Mouse (Mus musculus) lung, postnatal 4 days (tissue): ENCODE measurements at regions not wholly inside any gene's neighbourhood (a gene's known extent, or its start where the extent isn't known, plus 50 kb on each side); places are given as distances from the start of the nearest gene placed in this dataset.
A peak's percentile ranks its signal among the peaks of the same experiment; 100 is the strongest.

Experiments
- DNase-seq, 2 experiments: peaks; one replicate each; pipeline ENCODE4 v3.0.0; 2021

- no peak for DNase-seq
Observed at GRCm38 (mm10) chr10:66433490-66433889, 662.4 kb upstream of the Jmjd1c start.

DNA sequence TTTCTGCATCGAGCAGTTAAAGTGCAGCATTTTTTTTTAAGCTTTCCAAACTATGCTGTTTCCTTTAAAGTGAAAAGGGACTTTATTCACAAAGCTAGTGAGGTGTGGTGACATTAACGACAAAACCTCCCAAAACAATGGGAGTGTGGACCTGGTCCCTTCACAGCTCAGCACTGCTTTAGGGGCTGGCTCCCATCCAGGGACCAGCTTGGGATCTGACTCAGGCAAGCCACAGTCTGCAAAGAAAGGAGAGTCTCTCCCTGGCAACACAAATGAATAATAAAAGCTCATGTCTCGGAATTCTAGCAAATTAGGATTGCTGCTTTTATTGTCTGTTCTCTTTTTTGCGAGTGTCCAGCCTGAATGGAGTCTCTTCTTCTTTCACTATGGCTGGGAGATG, 625.2 kb upstream of the Jmjd1c start:
- DNase-seq = no peak

GRCm38 (mm10) chr10:66472038-66472437, 623.9 kb upstream of the Jmjd1c start:
- DNase-seq = no peak

DNA sequence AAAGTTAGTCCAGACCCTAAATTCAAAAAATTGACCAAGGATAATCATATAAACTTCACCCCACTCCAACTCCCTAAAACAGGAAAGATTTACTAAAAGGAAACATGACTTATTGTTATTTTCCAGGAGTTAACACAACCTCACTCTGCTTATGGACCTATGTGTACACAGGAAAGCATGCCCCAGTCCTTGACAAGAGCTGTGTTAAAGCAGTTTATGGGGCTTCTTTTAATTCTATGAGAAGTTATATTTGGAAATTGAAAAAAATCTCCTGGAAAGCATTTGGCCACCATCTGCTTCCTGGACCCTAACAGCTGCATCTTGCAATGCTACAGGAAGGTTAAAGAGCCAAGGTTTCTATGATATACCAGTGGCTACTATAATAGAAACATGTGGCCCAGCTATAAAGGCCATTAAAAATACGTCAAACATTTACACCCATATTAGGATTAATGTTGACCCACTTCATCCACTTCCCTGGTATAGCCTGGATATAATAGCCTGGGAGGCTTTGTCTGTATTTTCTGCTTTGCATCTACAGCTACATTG, 620.7 kb upstream of the Jmjd1c start:
- no peak for DNase-seq

- peak; percentile 14 to 69 for DNase-seq
Observed at GRCm38 (mm10) chr10:66490871-66491270, 605.1 kb upstream of the Jmjd1c start.

DNA sequence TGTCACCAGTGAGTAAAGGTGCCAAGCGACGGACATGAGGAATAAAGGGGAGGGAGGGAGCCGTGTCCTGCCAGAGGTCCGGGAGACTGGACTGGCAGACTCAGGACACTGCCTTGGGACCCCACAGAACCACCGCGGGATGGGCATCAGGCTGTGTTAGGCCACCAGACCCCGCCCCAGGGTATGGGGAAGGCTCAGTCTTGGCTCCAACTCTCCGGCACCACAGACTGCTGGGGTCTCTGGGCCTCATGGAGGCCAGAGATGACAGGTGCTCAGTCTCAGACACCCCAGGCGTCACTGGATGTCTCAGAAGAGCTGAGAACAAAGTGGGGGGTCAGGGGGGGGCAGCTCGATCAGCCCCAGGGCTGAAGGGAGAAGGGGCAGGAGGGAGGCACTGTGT, 604.1 kb upstream of the Jmjd1c start:
- no peak for DNase-seq

- no peak for DNase-seq
Observed at GRCm38 (mm10) chr10:66539846-66540245, 556.1 kb upstream of the Jmjd1c start.

GRCm38 (mm10) chr10:66546656-66547055, 549.3 kb upstream of the Jmjd1c start:
- DNase-seq = no peak

DNA sequence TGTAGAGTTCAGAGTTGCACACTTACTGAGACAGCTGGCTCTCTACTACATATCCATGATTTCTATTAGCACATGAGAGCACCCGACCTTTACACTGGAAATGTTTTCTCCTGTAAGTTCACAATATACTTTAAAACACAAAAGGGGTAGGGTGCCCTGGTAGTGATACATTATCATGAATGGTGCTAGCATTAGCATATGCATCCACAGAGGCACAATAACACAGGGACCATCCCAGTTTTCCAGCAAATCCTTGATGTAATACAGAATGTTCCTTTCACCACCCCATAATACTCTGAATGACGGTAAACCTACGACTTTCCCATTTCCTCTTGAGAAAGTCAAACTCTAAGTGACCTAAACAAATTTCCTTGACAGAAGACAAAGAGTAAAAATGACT, 548.3 kb upstream of the Jmjd1c start:
- no peak for DNase-seq

- no peak for DNase-seq
Observed at GRCm38 (mm10) chr10:66548073-66548472, 547.9 kb upstream of the Jmjd1c start.

- peak in 1 of 2 experiments; percentile 10 for DNase-seq
Observed at GRCm38 (mm10) chr10:66552919-66553318, 543.0 kb upstream of the Jmjd1c start.

DNA sequence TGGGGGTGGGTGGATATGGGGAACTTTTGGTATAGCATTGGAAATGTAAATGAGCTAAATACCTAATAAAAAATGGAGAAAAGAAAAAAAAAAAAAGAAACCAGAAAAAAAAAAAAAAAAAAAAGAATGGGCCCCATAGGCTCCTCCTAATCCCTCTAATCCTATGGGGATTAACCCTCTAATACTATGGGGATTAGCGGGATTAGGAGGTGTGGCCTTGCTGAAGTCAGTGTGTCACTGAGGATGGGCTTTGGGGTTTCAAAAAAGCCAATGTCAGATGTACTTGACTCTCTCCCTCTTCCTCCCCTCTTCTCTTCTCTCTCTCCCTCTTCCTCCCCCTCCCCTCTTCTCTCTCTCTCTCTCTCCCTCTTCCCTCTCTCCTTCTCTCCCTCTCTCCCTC, 541.7 kb upstream of the Jmjd1c start:
- DNase-seq = no peak

- no peak for DNase-seq
Observed at GRCm38 (mm10) chr10:66558097-66558840, 537.7 kb upstream of the Jmjd1c start.

GRCm38 (mm10) chr10:66565374-66565773, 530.6 kb upstream of the Jmjd1c start:
- DNase-seq = no peak

- DNase-seq = peak in 1 of 2 experiments; percentile 3
Observed at GRCm38 (mm10) chr10:66574846-66575535, 520.9 kb upstream of the Jmjd1c start.

GRCm38 (mm10) chr10:66593001-66593400, 502.9 kb upstream of the Jmjd1c start:
- no peak for DNase-seq

GRCm38 (mm10) chr10:66593506-66593905, 502.4 kb upstream of the Jmjd1c start:
- no peak for DNase-seq

- DNase-seq = no peak
Observed at GRCm38 (mm10) chr10:66597952-66598351, 498.0 kb upstream of the Jmjd1c start.

- DNase-seq = no peak
Observed at GRCm38 (mm10) chr10:66607141-66607540, 488.8 kb upstream of the Jmjd1c start.

- DNase-seq = no peak
Observed at GRCm38 (mm10) chr10:66616280-66616679, 479.6 kb upstream of the Jmjd1c start.

DNA sequence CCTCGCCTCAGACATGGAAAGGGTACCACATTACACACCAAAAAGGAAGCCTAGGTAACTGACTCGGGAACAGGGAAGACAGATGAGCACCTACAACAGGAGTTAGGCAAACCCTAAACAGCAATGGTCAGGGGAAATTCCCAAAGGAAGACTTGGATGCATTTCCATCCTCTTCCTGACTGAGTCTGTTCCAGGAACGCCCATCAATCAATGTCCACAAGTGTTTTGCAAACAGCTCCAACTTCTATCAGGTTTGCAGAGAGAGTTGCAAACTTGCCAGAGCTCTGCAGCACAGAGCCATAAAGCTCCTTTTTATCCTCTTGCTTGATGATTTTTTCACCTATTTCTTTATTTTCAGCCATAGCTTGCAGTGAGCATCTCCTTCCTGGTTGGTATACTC, 464.9 kb upstream of the Jmjd1c start:
- no peak for DNase-seq

- DNase-seq = no peak
Observed at GRCm38 (mm10) chr10:66640890-66641847, 454.8 kb upstream of the Jmjd1c start.

- DNase-seq = no peak
Observed at GRCm38 (mm10) chr10:66641966-66642365, 454.0 kb upstream of the Jmjd1c start.
